Mouse (Mus musculus) ES-E14 (cell line): Measurements from ENCODE around the gene Ccnf. TPM values are rescaled to one million over a fixed set of nuclear protein-coding genes. Genes with fewer than 3 reads are reported as not detected.
A peak's percentile ranks its signal among the peaks of the same experiment; 100 is the strongest.

Source experiments
- DNase-seq: peaks from one replicate; pipeline ENCODE4 v3.0.0-alpha.2; 2013; ENCODE audit warnings: low read depth, low spot score
- H3K27ac ChIP-seq: 2 replicates; pipeline ENCODE4 v1.5.1; 2012; ENCODE audit warnings: low read depth, mild to moderate bottlenecking, low read length, moderate library complexity, mixed read lengths; ENCODE audit not compliant: poor library complexity, insufficient read depth, severe bottlenecking
- H3K36me3 ChIP-seq: 2 replicates; pipeline ENCODE4 v1.6.1; 2012; ENCODE audit warnings: mild to moderate bottlenecking, low read length, moderate library complexity, mixed read lengths; ENCODE audit not compliant: control insufficient read depth, poor library complexity, insufficient read depth, severe bottlenecking
- H3K4me1 ChIP-seq, 2 experiments: fragments of 150-350 bp in 1 of 2; sonication (generic) in 1 of 2; 2 replicates each; pipeline ENCODE4 v1.6.1; 2012; ENCODE audit warnings: low read length in 2 of 2, mild to moderate bottlenecking in 1 of 2, mixed read lengths in 1 of 2; ENCODE audit not compliant: control insufficient read depth in 2 of 2, insufficient read depth in 2 of 2, poor library complexity in 1 of 2
- H3K4me3 ChIP-seq, 2 experiments: fragments of 150-350 bp in 1 of 2; sonication (generic) in 1 of 2; 2 replicates each; pipeline ENCODE4 v1.5.1; 2012; ENCODE audit warnings: low read length in 2 of 2, low read depth in 1 of 2, mild to moderate bottlenecking in 1 of 2, mixed read lengths in 1 of 2; ENCODE audit not compliant: insufficient read depth in 1 of 2, poor library complexity in 1 of 2, severe bottlenecking in 1 of 2
- H3K9ac ChIP-seq: 2 replicates; pipeline ENCODE4 v1.6.1; 2012; ENCODE audit warnings: low read depth, mild to moderate bottlenecking, low read length, mixed read lengths; ENCODE audit not compliant: poor library complexity, insufficient read depth, severe bottlenecking
- H3K9me3 ChIP-seq: fragments of 150-350 bp; sonication (generic); 2 replicates; pipeline ENCODE4 v1.6.1; 2012; ENCODE audit warnings: low read depth, mild to moderate bottlenecking, low read length; ENCODE audit not compliant: control insufficient read depth, insufficient read depth
- CHD2 ChIP-seq: IDR thresholded peaks from 2 replicates; pipeline ENCODE4 v1.6.1; 2014; ENCODE audit warnings: mild to moderate bottlenecking, low read depth, low read length, inconsistent platforms
- HCFC1 ChIP-seq: IDR thresholded peaks from 2 replicates; pipeline ENCODE4 v1.6.1; 2012; ENCODE audit warnings: low read length, inconsistent platforms, borderline replicate concordance; ENCODE audit not compliant: insufficient read depth
- MAFK ChIP-seq: IDR thresholded peaks from 2 replicates; pipeline ENCODE4 v1.6.1; 2014; ENCODE audit warnings: mild to moderate bottlenecking, low read depth, low read length, inconsistent platforms; ENCODE audit not compliant: insufficient read depth
- ZC3H11A ChIP-seq: IDR thresholded peaks from 2 replicates; pipeline ENCODE4 v1.6.1; 2012; ENCODE audit warnings: low read depth, mild to moderate bottlenecking, inconsistent platforms, low read length, borderline replicate concordance
- ZNF384 ChIP-seq: IDR thresholded peaks from 2 replicates; pipeline ENCODE4 v1.6.1; 2012; ENCODE audit warnings: low read depth, low read length, inconsistent platforms
- in situ Hi-C, 2 experiments: fragments of 600-800 bp; cut with MboI; formaldehyde crosslinking; loops; one replicate each; pipeline ENCODE4 v1.15.1; 2025; ENCODE audit warnings: low sequenced_read_pairs in 2 of 2, inconsistent platforms in 1 of 2; ENCODE audit not compliant: unreplicated experiment in 2 of 2
- total RNA-seq: library from RNA; depleted of rRNA; stranded (reverse); fragments of 300-350 nt; gene quantifications from 2 replicates; pipeline ENCODE4 v1.2.3, GENCODE M21; 2012

Gene Ccnf
- total RNA-seq, 1 experiment = 143 TPM

GRCm38 (mm10) chr17:24212441-24213018, 38.8 kb downstream of the Ccnf start:
- Histone ChIP-seq H3K9ac (no peak overlapping the region), H3K9me3 (no peaks in the 10 kb centered on the region), H3K4me1 (peaks cover 2 to 28% of the 10 kb centered on the region in 2 experiments; a peak in 2 of 4 replicates), H3K27ac (no peak overlapping the region), H3K4me3 (peak overlapping the region in 1 of 2 experiments; percentile 65; a peak in 2 of 4 replicates), H3K36me3 (peaks cover 11% of the 10 kb centered on the region)
- in situ Hi-C loops = no loop called here
- no peak for DNase-seq
- TF ChIP-seq ZNF384 = no peak
- no peak for TF ChIP-seq HCFC1

GRCm38 (mm10) chr17:24211631-24212440, 39.4 kb downstream of the Ccnf start:
- Histone ChIP-seq H3K36me3 (peaks cover 10% of the 10 kb centered on the region), H3K4me1 (peaks cover 2 to 32% of the 10 kb centered on the region in 2 experiments; a peak in 3 of 4 replicates), H3K9ac (peak overlapping the region; percentile 66), H3K27ac (no peak overlapping the region), H3K9me3 (no peaks in the 10 kb centered on the region), H3K4me3 (peak overlapping the region; percentile 65)
- no peak for TF ChIP-seq MAFK
- no peak for TF ChIP-seq ZNF384
- no peak for TF ChIP-seq CHD2
- TF ChIP-seq ZC3H11A = no peak
- no peak for TF ChIP-seq HCFC1
- DNase-seq = no peak
- in situ Hi-C loops = no loop called here

- in situ Hi-C loops = no loop called here
- Histone ChIP-seq H3K4me1 (peaks cover 3 to 36% of the 10 kb centered on the region in 2 experiments; a peak in 3 of 4 replicates), H3K9me3 (no peaks in the 10 kb centered on the region), H3K27ac (no peak overlapping the region), H3K36me3 (peaks cover 3% of the 10 kb centered on the region), H3K4me3 (no peak overlapping the region), H3K9ac (no peak overlapping the region)
- TF ChIP-seq MAFK (0 out of 2 replicates have a peak, but pooled peaks have one; percentile 57), ZNF384 (no peak)
- no peak for DNase-seq
Observed at GRCm38 (mm10) chr17:24210591-24210990, 40.7 kb downstream of the Ccnf start.

- H3K4me1 ChIP-seq = peaks cover 3 to 36% of the 10 kb centered on the region in 2 experiments; a peak in 3 of 4 replicates
- H3K27ac ChIP-seq = no peak overlapping the region
- H3K4me3 ChIP-seq = no peak overlapping the region
- in situ Hi-C loops = no loop called here
- DNase-seq = no peak
- no peak for TF ChIP-seq HCFC1
- no peak for TF ChIP-seq CHD2
- TF ChIP-seq MAFK = no peak
- TF ChIP-seq ZNF384 = no peak
- TF ChIP-seq ZC3H11A = no peak
- no peaks in the 10 kb centered on the region for H3K9me3 ChIP-seq
- 0 out of 2 replicates have a peak, but pooled peaks cover 2% of the 10 kb centered on the region for H3K36me3 ChIP-seq
- no peak overlapping the region for H3K9ac ChIP-seq
Observed at GRCm38 (mm10) chr17:24209916-24210240, 41.4 kb downstream of the Ccnf start.
